Mouse (Mus musculus): Measurements from ENCODE around the gene Plcd3. TPM values are rescaled to one million over a fixed set of nuclear protein-coding genes. Genes with fewer than 3 reads are reported as not detected.

The Plcd3 gene
- polyA plus RNA-seq, 1 experiment from 2014 or later = 1.0 TPM

DNA sequence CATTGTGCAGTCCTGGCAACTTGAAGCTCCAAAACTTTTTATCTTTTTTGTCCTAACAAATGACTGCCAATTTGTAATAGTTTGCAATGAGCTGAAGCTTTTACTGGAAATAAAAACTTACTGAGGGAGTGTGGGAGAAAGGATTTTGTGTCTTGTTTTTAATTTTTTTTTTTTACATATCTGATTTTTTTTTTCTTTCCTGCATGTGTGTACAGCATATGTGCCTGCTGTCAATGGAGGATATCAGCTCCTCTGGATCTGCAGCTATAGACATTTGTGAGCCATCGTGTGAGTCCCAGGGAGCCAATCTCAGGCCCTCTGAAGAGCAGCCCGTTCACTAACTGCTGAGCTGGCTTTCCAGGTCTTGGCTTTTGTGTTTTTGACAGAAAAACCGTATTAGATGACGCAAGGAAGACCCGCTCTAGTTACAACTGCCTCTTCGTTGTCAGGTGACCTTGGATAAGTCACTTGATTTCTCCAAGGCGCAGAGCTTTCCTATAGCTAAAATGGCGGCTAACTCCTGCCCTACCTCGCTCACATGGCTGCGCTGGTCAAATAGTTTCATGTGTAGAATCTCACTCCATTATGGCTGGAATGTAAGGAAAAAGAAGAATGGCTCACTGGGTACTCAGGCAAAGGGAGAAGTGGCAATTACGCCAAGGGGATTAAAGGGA lies 12.9 kb upstream of the Plcd3 start:
- Histone ChIP-seq H3K27ac (ENCODE audit: low read depth, low read length) (peak overlapping the region; percentile 83), H3K9me3 (ENCODE audit: control insufficient read depth) (no peaks in the 10 kb centered on the region), H3K4me3 (ENCODE audit: low read depth, low read length) (peak overlapping the region; percentile 46), H3K4me2 (replicated peaks; ENCODE audit: low read depth) (peak overlapping the region; percentile 62), H3K36me3 (ENCODE audit: control insufficient read depth, insufficient read depth) (no peaks in the 10 kb centered on the region), H3K4me1 (replicated peaks; ENCODE audit: control insufficient read depth, insufficient read depth, low read length) (peaks cover 7% of the 10 kb centered on the region; the same call in 1 of the 2 replicates), H3K9ac (ENCODE audit: low read depth, low read length) (0 out of 2 replicates have a peak overlapping the region, but pooled peaks have one; percentile 56), H3K27me3 (replicated peaks; ENCODE audit: control insufficient read depth, insufficient read depth, low read length) (no peaks in the 10 kb centered on the region)
- ATAC-seq = no peak
- TF ChIP-seq CTCF (IDR thresholded peaks at IDR 0.05; ENCODE audit: low read depth) = no peak
- 78% methylated on average over 11 of the region's 11 CpGs for WGBS

DNA sequence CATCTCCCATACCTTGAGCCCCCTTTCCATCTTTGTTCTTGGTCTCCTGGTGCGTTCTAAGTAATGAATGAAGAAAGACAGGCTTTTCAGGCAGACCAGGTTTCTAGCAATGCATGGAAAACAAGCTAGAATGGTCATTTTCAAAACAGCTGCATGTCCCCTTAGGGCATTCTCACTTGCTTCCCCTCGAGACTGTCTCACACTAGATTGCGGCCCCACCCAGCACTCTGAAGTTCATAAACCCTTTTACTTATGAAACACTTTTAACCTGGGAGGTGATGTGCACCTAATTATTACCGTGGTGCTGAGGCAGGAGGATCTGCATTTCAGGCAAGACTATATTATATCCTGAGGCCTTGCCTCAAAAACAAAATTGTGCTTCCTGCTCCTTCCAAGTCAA lies 12.3 kb upstream of the Plcd3 start:
- WGBS = 65% methylated on average over 4 of the region's 4 CpGs
- ATAC-seq = no peak

DNA sequence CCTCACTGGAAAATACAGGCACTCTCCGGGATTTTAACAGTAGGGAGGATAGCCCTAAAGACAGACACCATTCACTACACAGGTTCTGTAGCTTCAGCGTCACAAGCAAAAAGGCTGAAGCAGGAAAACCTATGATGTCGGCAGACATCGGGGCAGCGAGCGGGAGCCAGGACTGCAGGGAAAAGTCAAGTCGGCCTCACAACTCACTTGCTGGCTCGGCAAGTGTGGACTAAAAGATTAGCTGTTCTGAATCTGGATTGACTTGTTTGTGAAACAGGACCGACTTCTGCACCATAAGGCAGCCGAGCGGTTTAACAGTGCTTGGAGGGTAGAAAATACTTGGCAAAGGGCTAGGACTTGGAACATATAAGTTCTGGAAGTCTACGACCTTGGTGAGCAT lies 11.5 kb upstream of the Plcd3 start:
- H3K27me3 ChIP-seq (replicated peaks; ENCODE audit: control insufficient read depth, insufficient read depth, low read length) = no peaks in the 10 kb centered on the region
- H3K4me2 ChIP-seq (replicated peaks; ENCODE audit: low read depth) = no peak overlapping the region
- no peak for ATAC-seq
- H3K27ac ChIP-seq (ENCODE audit: low read depth, low read length) = no peak overlapping the region
- no peak overlapping the region for H3K9ac ChIP-seq (ENCODE audit: low read depth, low read length)
- no peak for TF ChIP-seq CTCF (IDR thresholded peaks at IDR 0.05; ENCODE audit: low read depth)
- H3K4me1 ChIP-seq (replicated peaks; ENCODE audit: control insufficient read depth, insufficient read depth, low read length) = peaks cover 7% of the 10 kb centered on the region; the same call in 1 of the 2 replicates
- no peaks in the 10 kb centered on the region for H3K9me3 ChIP-seq (ENCODE audit: control insufficient read depth)
- 61% methylated on average over 12 of the region's 12 CpGs for WGBS
- no peaks in the 10 kb centered on the region for H3K36me3 ChIP-seq (ENCODE audit: control insufficient read depth, insufficient read depth)
- no peak overlapping the region for H3K4me3 ChIP-seq (ENCODE audit: low read depth, low read length)

More for the DNA sequence above, 12.3 kb upstream of the Plcd3 start:
- H3K27ac ChIP-seq (ENCODE audit: low read depth, low read length) = no peak overlapping the region
- H3K4me1 ChIP-seq (replicated peaks; ENCODE audit: control insufficient read depth, insufficient read depth, low read length) = peaks cover 7% of the 10 kb centered on the region; the same call in 1 of the 2 replicates
- H3K9me3 ChIP-seq (ENCODE audit: control insufficient read depth) = no peaks in the 10 kb centered on the region
- H3K27me3 ChIP-seq (replicated peaks; ENCODE audit: control insufficient read depth, insufficient read depth, low read length) = no peaks in the 10 kb centered on the region
- no peak for TF ChIP-seq CTCF (IDR thresholded peaks at IDR 0.05; ENCODE audit: low read depth)
- H3K4me2 ChIP-seq (replicated peaks; ENCODE audit: low read depth) = no peak overlapping the region
- H3K4me3 ChIP-seq (ENCODE audit: low read depth, low read length) = no peak overlapping the region
- H3K36me3 ChIP-seq (ENCODE audit: control insufficient read depth, insufficient read depth) = no peaks in the 10 kb centered on the region
- no peak overlapping the region for H3K9ac ChIP-seq (ENCODE audit: low read depth, low read length)

DNA sequence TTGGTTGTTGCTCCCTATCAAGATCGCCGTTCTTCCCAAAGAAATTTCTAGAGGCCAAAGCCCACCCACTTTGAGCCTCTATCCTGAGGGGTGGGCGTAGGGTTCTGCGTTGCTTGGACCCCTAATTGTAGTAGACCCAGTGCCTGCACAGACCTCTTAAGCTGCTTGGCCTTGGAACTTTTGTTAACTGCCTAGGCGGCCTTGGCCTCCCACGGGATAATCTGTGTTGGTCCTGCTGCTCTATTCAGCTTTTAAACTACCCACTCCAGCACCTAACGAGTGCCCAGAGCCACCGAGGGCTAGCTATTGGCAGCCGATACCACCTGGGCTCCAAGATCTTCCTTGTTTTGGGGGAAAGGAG lies 11.1 kb upstream of the Plcd3 start:
- no peaks in the 10 kb centered on the region for H3K9me3 ChIP-seq (ENCODE audit: control insufficient read depth)
- no peaks in the 10 kb centered on the region; the same call in 1 of the 2 replicates for H3K36me3 ChIP-seq (ENCODE audit: control insufficient read depth, insufficient read depth)
- no peak for TF ChIP-seq CTCF (IDR thresholded peaks at IDR 0.05; ENCODE audit: low read depth)
- WGBS = 38% methylated on average over 9 of the region's 9 CpGs
- peaks cover 7% of the 10 kb centered on the region; the same call in 1 of the 2 replicates for H3K4me1 ChIP-seq (replicated peaks; ENCODE audit: control insufficient read depth, insufficient read depth, low read length)
- H3K4me2 ChIP-seq (replicated peaks; ENCODE audit: low read depth) = peak overlapping the region; percentile 78
- H3K27ac ChIP-seq (ENCODE audit: low read depth, low read length) = peak overlapping the region; percentile 15; the same call in 1 of the 2 replicates
- no peaks in the 10 kb centered on the region for H3K27me3 ChIP-seq (replicated peaks; ENCODE audit: control insufficient read depth, insufficient read depth, low read length)
- H3K9ac ChIP-seq (ENCODE audit: low read depth, low read length) = peak overlapping the region; percentile 51
- H3K4me3 ChIP-seq (ENCODE audit: low read depth, low read length) = peak overlapping the region; percentile 40; the same call in 1 of the 2 replicates
- no peak for ATAC-seq

DNA sequence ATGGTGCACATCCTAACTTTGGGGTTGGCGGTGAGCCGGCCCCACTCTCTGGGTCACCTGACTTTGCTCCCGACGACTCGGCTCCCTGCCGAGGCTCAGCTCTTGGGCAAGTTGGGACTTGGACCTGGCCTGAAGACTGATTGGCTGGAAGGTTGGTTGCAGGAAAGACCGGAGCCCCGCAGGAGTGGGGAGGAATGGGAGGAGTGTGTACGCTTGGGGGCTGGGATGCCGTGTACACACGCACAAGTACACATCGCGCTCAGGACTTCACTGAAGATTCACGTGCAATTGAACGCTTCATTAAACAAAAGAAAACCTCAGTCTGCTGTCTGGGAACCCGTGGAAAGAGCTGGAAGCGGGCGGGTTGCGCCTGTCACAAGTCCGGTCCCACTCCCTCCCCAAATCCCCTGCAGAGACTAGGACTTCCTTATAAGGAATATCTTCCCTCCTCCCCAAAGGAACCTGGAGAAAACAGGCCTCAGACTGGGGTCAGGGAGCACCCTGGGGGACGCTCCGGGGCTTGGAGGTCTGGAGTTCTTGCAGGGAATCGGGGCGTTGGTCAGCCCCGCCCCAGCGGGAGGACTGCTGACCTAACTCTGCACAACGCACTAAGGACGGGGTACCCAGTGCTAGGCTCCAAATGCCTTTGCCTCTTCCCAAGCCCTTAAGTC lies 10.6 kb upstream of the Plcd3 start:
- peak overlapping the region; percentile 40 for H3K4me3 ChIP-seq (ENCODE audit: low read depth, low read length)
- no peaks in the 10 kb centered on the region for H3K9me3 ChIP-seq (ENCODE audit: control insufficient read depth)
- peaks cover 7% of the 10 kb centered on the region; the same call in 1 of the 2 replicates for H3K4me1 ChIP-seq (replicated peaks; ENCODE audit: control insufficient read depth, insufficient read depth, low read length)
- no peaks in the 10 kb centered on the region for H3K27me3 ChIP-seq (replicated peaks; ENCODE audit: control insufficient read depth, insufficient read depth, low read length)
- H3K4me2 ChIP-seq (replicated peaks; ENCODE audit: low read depth) = peak overlapping the region; percentile 78
- peak; percentile 14; the same call in 1 of the 2 replicates for ATAC-seq
- H3K9ac ChIP-seq (ENCODE audit: low read depth, low read length) = peak overlapping the region; percentile 51
- 3% methylated on average over 28 of the region's 28 CpGs for WGBS
- H3K36me3 ChIP-seq (ENCODE audit: control insufficient read depth, insufficient read depth) = no peaks in the 10 kb centered on the region; the same call in 1 of the 2 replicates
- peak overlapping the region; percentile 15; the same call in 1 of the 2 replicates for H3K27ac ChIP-seq (ENCODE audit: low read depth, low read length)
- no peak for TF ChIP-seq CTCF (IDR thresholded peaks at IDR 0.05; ENCODE audit: low read depth)

DNA sequence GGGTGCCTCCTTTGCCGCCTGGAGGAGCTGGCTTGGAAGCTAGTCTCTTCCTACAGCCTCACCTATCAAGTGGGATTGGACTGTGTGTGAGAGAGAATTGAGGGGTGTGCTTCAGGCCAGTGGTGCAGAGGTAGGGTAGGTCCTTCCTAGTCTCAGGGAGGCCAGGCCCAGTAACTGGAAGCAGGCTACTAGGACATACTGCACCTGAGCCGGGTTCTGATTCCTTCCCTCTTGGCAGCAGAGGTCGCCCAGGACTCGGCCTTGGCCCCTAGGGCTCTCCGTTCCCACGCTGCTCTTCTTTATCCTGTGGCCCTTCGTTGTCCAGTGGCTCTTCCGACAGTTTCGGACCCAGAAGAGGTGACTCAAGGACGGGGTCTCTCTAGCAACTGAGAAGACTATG lies 9.8 kb upstream of the Plcd3 start:
- WGBS = 34% methylated on average over 10 of the region's 10 CpGs
- no peak overlapping the region; the same call in 1 of the 2 replicates for H3K9ac ChIP-seq (ENCODE audit: low read depth, low read length)
- no peak for ATAC-seq
- H3K4me3 ChIP-seq (ENCODE audit: low read depth, low read length) = peak overlapping the region; percentile 40; the same call in 1 of the 2 replicates
- H3K9me3 ChIP-seq (ENCODE audit: control insufficient read depth) = no peaks in the 10 kb centered on the region
- peaks cover 7% of the 10 kb centered on the region; the same call in 1 of the 2 replicates for H3K4me1 ChIP-seq (replicated peaks; ENCODE audit: control insufficient read depth, insufficient read depth, low read length)
- H3K36me3 ChIP-seq (ENCODE audit: control insufficient read depth, insufficient read depth) = peaks cover 2% of the 10 kb centered on the region; the same call in 1 of the 2 replicates
- H3K4me2 ChIP-seq (replicated peaks; ENCODE audit: low read depth) = peak overlapping the region; percentile 78
- H3K27me3 ChIP-seq (replicated peaks; ENCODE audit: control insufficient read depth, insufficient read depth, low read length) = no peaks in the 10 kb centered on the region
- no peak for TF ChIP-seq CTCF (IDR thresholded peaks at IDR 0.05; ENCODE audit: low read depth)
- H3K27ac ChIP-seq (ENCODE audit: low read depth, low read length) = no peak overlapping the region
